Mouse (Mus musculus) ES-E14 (cell line): ENCODE measurements around the gene Plpp7. TPM values are rescaled to one million over a fixed set of nuclear protein-coding genes. Genes with fewer than 3 reads are reported as not detected.

Experiments used
- DNase-seq: peaks from one replicate; pipeline ENCODE4 v3.0.0-alpha.2; 2013; ENCODE audit warnings: low read depth, low spot score
- H3K27ac ChIP-seq: 2 replicates; pipeline ENCODE4 v1.5.1; 2012; ENCODE audit warnings: low read depth, mild to moderate bottlenecking, low read length, moderate library complexity, mixed read lengths; ENCODE audit not compliant: poor library complexity, insufficient read depth, severe bottlenecking
- H3K36me3 ChIP-seq: 2 replicates; pipeline ENCODE4 v1.6.1; 2012; ENCODE audit warnings: mild to moderate bottlenecking, low read length, moderate library complexity, mixed read lengths; ENCODE audit not compliant: control insufficient read depth, poor library complexity, insufficient read depth, severe bottlenecking
- H3K4me1 ChIP-seq, 2 experiments: fragments of 150-350 bp in 1 of 2; sonication (generic) in 1 of 2; 2 replicates each; pipeline ENCODE4 v1.6.1; 2012; ENCODE audit warnings: low read length in 2 of 2, mild to moderate bottlenecking in 1 of 2, mixed read lengths in 1 of 2; ENCODE audit not compliant: control insufficient read depth in 2 of 2, insufficient read depth in 2 of 2, poor library complexity in 1 of 2
- H3K4me3 ChIP-seq, 2 experiments: fragments of 150-350 bp in 1 of 2; sonication (generic) in 1 of 2; 2 replicates each; pipeline ENCODE4 v1.5.1; 2012; ENCODE audit warnings: low read length in 2 of 2, low read depth in 1 of 2, mild to moderate bottlenecking in 1 of 2, mixed read lengths in 1 of 2; ENCODE audit not compliant: insufficient read depth in 1 of 2, poor library complexity in 1 of 2, severe bottlenecking in 1 of 2
- H3K9ac ChIP-seq: 2 replicates; pipeline ENCODE4 v1.6.1; 2012; ENCODE audit warnings: low read depth, mild to moderate bottlenecking, low read length, mixed read lengths; ENCODE audit not compliant: poor library complexity, insufficient read depth, severe bottlenecking
- H3K9me3 ChIP-seq: fragments of 150-350 bp; sonication (generic); 2 replicates; pipeline ENCODE4 v1.6.1; 2012; ENCODE audit warnings: low read depth, mild to moderate bottlenecking, low read length; ENCODE audit not compliant: control insufficient read depth, insufficient read depth
- CHD2 ChIP-seq: IDR thresholded peaks from 2 replicates; pipeline ENCODE4 v1.6.1; 2014; ENCODE audit warnings: mild to moderate bottlenecking, low read depth, low read length, inconsistent platforms
- HCFC1 ChIP-seq: IDR thresholded peaks from 2 replicates; pipeline ENCODE4 v1.6.1; 2012; ENCODE audit warnings: low read length, inconsistent platforms, borderline replicate concordance; ENCODE audit not compliant: insufficient read depth
- MAFK ChIP-seq: IDR thresholded peaks from 2 replicates; pipeline ENCODE4 v1.6.1; 2014; ENCODE audit warnings: mild to moderate bottlenecking, low read depth, low read length, inconsistent platforms; ENCODE audit not compliant: insufficient read depth
- ZC3H11A ChIP-seq: IDR thresholded peaks from 2 replicates; pipeline ENCODE4 v1.6.1; 2012; ENCODE audit warnings: low read depth, mild to moderate bottlenecking, inconsistent platforms, low read length, borderline replicate concordance
- ZNF384 ChIP-seq: IDR thresholded peaks from 2 replicates; pipeline ENCODE4 v1.6.1; 2012; ENCODE audit warnings: low read depth, low read length, inconsistent platforms
- in situ Hi-C, 2 experiments: fragments of 600-800 bp; cut with MboI; formaldehyde crosslinking; loops; one replicate each; pipeline ENCODE4 v1.15.1; 2025; ENCODE audit warnings: low sequenced_read_pairs in 2 of 2, inconsistent platforms in 1 of 2; ENCODE audit not compliant: unreplicated experiment in 2 of 2
- total RNA-seq: library from RNA; depleted of rRNA; stranded (reverse); fragments of 300-350 nt; gene quantifications from 2 replicates; pipeline ENCODE4 v1.2.3, GENCODE M21; 2012

Gene Plpp7
- total RNA-seq, 1 experiment = 1.4 TPM

GRCm38 (mm10) chr2:32061722-32062505 lies 33.4 kb upstream of the Plpp7 start:
- TF ChIP-seq MAFK = no peak
- no peak for TF ChIP-seq ZC3H11A
- no peak for TF ChIP-seq HCFC1
- TF ChIP-seq ZNF384 = no peak
- TF ChIP-seq CHD2 = no peak
- no peak for DNase-seq
- Histone ChIP-seq H3K4me3 (no peak overlapping the region), H3K9ac (no peak overlapping the region), H3K9me3 (no peaks in the 10 kb centered on the region), H3K36me3 (no peaks in the 10 kb centered on the region), H3K4me1 (no peaks in the 10 kb centered on the region), H3K27ac (no peak overlapping the region)
- in situ Hi-C loops = no loop called here

GRCm38 (mm10) chr2:32062626-32063410 lies 32.5 kb upstream of the Plpp7 start:
- no peak for DNase-seq
- Histone ChIP-seq H3K9me3 (no peaks in the 10 kb centered on the region), H3K9ac (no peak overlapping the region), H3K4me1 (no peaks in the 10 kb centered on the region), H3K27ac (no peak overlapping the region), H3K4me3 (no peak overlapping the region), H3K36me3 (no peaks in the 10 kb centered on the region)
- in situ Hi-C loops = no loop called here
- no peak for TF ChIP-seq HCFC1
- TF ChIP-seq ZNF384 = no peak

- no peaks in the 10 kb centered on the region for H3K9me3 ChIP-seq
- no peak overlapping the region for H3K9ac ChIP-seq
- no peak overlapping the region for H3K27ac ChIP-seq
- no peak for DNase-seq
- TF ChIP-seq ZNF384 = no peak
- no peak for TF ChIP-seq ZC3H11A
- no peak for TF ChIP-seq CHD2
- TF ChIP-seq HCFC1 = no peak
- no peak for TF ChIP-seq MAFK
- H3K4me1 ChIP-seq = peaks cover 0 to 3% of the 10 kb centered on the region in 2 experiments; a peak in 1 of 4 replicates
- no peak overlapping the region for H3K4me3 ChIP-seq
- in situ Hi-C loops = no loop called here
- H3K36me3 ChIP-seq = no peaks in the 10 kb centered on the region
Measured at GRCm38 (mm10) chr2:32063451-32064151, 31.7 kb upstream of the Plpp7 start.

GRCm38 (mm10) chr2:32064913-32065312 lies 30.4 kb upstream of the Plpp7 start:
- in situ Hi-C loops = no loop called here
- no peak overlapping the region for H3K27ac ChIP-seq
- no peak overlapping the region for H3K4me3 ChIP-seq
- no peaks in the 10 kb centered on the region for H3K9me3 ChIP-seq
- H3K36me3 ChIP-seq = no peaks in the 10 kb centered on the region
- H3K4me1 ChIP-seq = peaks cover 0 to 8% of the 10 kb centered on the region in 2 experiments; a peak in 2 of 4 replicates
- TF ChIP-seq CHD2 (no peak), HCFC1 (no peak), MAFK (no peak), ZNF384 (no peak), ZC3H11A (no peak)
- no peak overlapping the region for H3K9ac ChIP-seq
- DNase-seq = no peak
